Mouse (Mus musculus) hindbrain, embryonic 15.5 days (tissue): Measurements from ENCODE around the gene Usp44. TPM values are rescaled to one million over a fixed set of nuclear protein-coding genes. Genes with fewer than 3 reads are reported as not detected.
A peak's percentile ranks its signal among the peaks of the same experiment; 100 is the strongest.
"Not testable (repeated sequence)": the region's sequence is repeated elsewhere in the genome, so short reads cannot be mapped to it uniquely, and the experiment has no call there.

ENCODE experiments used
- ATAC-seq: fragments of 200-750 bp; cut with Nextera tagmentation; 2 replicates; pipeline ENCODE4 v1.8.0; 2017; ENCODE audit warnings: low read depth, moderate number of reproducible peaks, moderate TSS enrichment; ENCODE audit not compliant: low FRiP score
- H3K27ac ChIP-seq: fragments of 300-500 bp; sonication (generic); replicated peaks from 2 replicates; pipeline ENCODE4 v1.5.1; 2015; ENCODE audit warnings: mild to moderate bottlenecking, inconsistent platforms
- H3K27me3 ChIP-seq: fragments of 300-500 bp; sonication (generic); 2 replicates; pipeline ENCODE4 v1.6.1; 2015; ENCODE audit warnings: control low read depth, inconsistent platforms
- H3K36me3 ChIP-seq: fragments of 300-500 bp; sonication (generic); 2 replicates; pipeline ENCODE4 v1.6.1; 2015; ENCODE audit warnings: control low read depth, inconsistent platforms
- H3K4me1 ChIP-seq: fragments of 300-500 bp; sonication (generic); replicated peaks from 2 replicates; pipeline ENCODE4 v1.6.1; 2015; ENCODE audit warnings: control low read depth, inconsistent platforms
- H3K4me2 ChIP-seq: fragments of 300-500 bp; sonication (generic); 2 replicates; pipeline ENCODE4 v1.6.1; 2015; ENCODE audit warnings: moderate library complexity, mild to moderate bottlenecking, inconsistent platforms
- H3K4me3 ChIP-seq: fragments of 300-500 bp; sonication (generic); 2 replicates; pipeline ENCODE4 v1.5.1; 2015; ENCODE audit warnings: mild to moderate bottlenecking, inconsistent platforms
- H3K9ac ChIP-seq: fragments of 300-500 bp; sonication (generic); 2 replicates; pipeline ENCODE4 v1.6.1; 2015; ENCODE audit warnings: inconsistent platforms
- H3K9me3 ChIP-seq: fragments of 300-500 bp; sonication (generic); 2 replicates; pipeline ENCODE4 v1.6.1; 2016; ENCODE audit warnings: control low read depth, inconsistent platforms
- WGBS: fragments of 180-500 bp; shearing (Covaris S2); methylation state at CpG from one replicate; pipeline ENCODE4 v1.1.7; 2015; 5-methylcytosine and 5-hydroxymethylcytosine counted together
- polyA plus RNA-seq: library from polyadenylated mRNA; unstranded; fragments of >200 nt; fragmentation: Nextera tagmentation; extraction: Ambion mirVana; gene quantifications from 2 replicates; pipeline ENCODE4 v1.2.1, GENCODE M21; 2015

The Usp44 gene
- 0.43 and 0.64 TPM in 2 replicates for polyA plus RNA-seq

- H3K4me2 ChIP-seq: no peak within 1 kb of the TSS
- peaks cover 39% of the 10 kb centered on the region for H3K27me3 ChIP-seq
Measured at GRCm38 (mm10) chr10:93830931-93831729, at the start of gene Usp44. Usp44 (plus strand) TSS chr10:93831555.

GRCm38 (mm10) chr10:93783216-93784013 lies 47.9 kb upstream of the Usp44 start:
- H3K4me3 ChIP-seq: no peak overlapping the region
- no peaks in the 10 kb centered on the region for H3K36me3 ChIP-seq
- 61% methylated on average over 15 of the region's 15 CpGs for WGBS
- no peaks in the 10 kb centered on the region for H3K27me3 ChIP-seq
- no peaks in the 10 kb centered on the region for H3K4me1 ChIP-seq
- H3K9me3 ChIP-seq: no peaks in the 10 kb centered on the region
- no peak overlapping the region for H3K4me2 ChIP-seq
- H3K9ac ChIP-seq: no peak overlapping the region
- ATAC-seq: no peak
- no peak overlapping the region for H3K27ac ChIP-seq

More at GRCm38 (mm10) chr10:93830931-93831729, at the start of gene Usp44:
- H3K9me3 ChIP-seq: no peaks in the 10 kb centered on the region
- WGBS: 14% methylated on average over 22 of the region's 22 CpGs
- no peak within 1 kb of the TSS for H3K4me3 ChIP-seq
- no peak for ATAC-seq
- no peak within 1 kb of the TSS for H3K27ac ChIP-seq
- H3K9ac ChIP-seq: no peak within 1 kb of the TSS
- no peaks in the 10 kb centered on the region for H3K36me3 ChIP-seq
- H3K4me1 ChIP-seq: peaks cover 19% of the 10 kb centered on the region

GRCm38 (mm10) chr10:93799711-93800362 lies 31.5 kb upstream of the Usp44 start:
- 72% methylated on average over 8 of the region's 8 CpGs for WGBS
- no peak overlapping the region for H3K4me2 ChIP-seq
- H3K4me1 ChIP-seq: no peaks in the 10 kb centered on the region
- no peak overlapping the region for H3K27ac ChIP-seq
- no peaks in the 10 kb centered on the region for H3K27me3 ChIP-seq
- ATAC-seq: no peak
- H3K36me3 ChIP-seq: no peaks in the 10 kb centered on the region
- no peaks in the 10 kb centered on the region for H3K9me3 ChIP-seq
- no peak overlapping the region for H3K9ac ChIP-seq
- no peak overlapping the region for H3K4me3 ChIP-seq

DNA sequence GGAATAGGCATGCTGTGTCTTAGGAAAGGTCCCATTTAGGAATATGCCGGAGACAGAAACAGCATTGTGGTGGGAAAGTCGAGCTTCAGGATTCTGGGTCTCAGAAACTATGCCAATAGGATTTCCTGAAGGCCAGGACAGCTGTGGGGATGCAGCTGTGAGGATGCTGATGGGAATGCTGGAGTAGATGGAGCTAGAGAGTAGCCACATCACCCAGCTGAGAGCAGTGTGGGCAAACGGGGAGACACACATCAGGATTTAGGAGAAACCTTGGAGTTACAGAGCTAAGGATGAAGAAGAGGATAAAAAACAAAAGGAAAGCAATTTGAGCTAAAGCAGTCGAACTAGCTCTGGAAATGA lies 31.0 kb upstream of the Usp44 start:
- Histone ChIP-seq H3K4me1 (no peaks in the 10 kb centered on the region), H3K36me3 (no peaks in the 10 kb centered on the region), H3K4me2 (no peak overlapping the region), H3K27ac (no peak overlapping the region), H3K4me3 (no peak overlapping the region), H3K27me3 (no peaks in the 10 kb centered on the region), H3K9ac (no peak overlapping the region), H3K9me3 (no peaks in the 10 kb centered on the region)
- ATAC-seq: no peak
- WGBS: 70% methylated on average over 4 of the region's 4 CpGs

GRCm38 (mm10) chr10:93800895-93801294 lies 30.5 kb upstream of the Usp44 start:
- Histone ChIP-seq H3K9ac (no peak overlapping the region), H3K27me3 (no peaks in the 10 kb centered on the region), H3K4me3 (no peak overlapping the region), H3K4me1 (no peaks in the 10 kb centered on the region), H3K9me3 (no peaks in the 10 kb centered on the region), H3K27ac (no peak overlapping the region), H3K4me2 (no peak overlapping the region), H3K36me3 (no peaks in the 10 kb centered on the region)
- ATAC-seq: no peak
- 85% methylated on average over 5 of the region's 5 CpGs for WGBS

DNA sequence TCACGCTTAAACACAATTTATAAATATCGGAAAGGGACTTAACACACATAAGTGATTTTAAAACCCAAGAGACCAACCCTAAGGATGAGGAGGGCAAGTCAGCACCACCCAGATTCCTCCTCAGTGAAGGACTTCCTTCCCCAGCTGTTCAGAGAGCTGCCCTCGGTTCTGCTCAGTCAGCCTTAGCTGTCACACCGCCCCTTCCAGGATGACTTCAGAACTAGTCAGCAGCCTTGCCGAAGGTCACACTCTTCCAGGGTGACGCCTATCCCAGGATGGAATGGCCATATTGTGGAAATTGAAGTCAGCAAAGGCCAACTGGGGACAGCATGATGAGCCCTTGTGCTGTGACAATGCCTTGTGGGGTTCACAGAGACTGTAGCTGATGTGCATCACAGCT lies 28.2 kb upstream of the Usp44 start:
- 69% methylated on average over 6 of the region's 6 CpGs for WGBS
- no peaks in the 10 kb centered on the region for H3K4me1 ChIP-seq

GRCm38 (mm10) chr10:93809438-93809837 lies 21.9 kb upstream of the Usp44 start:
- H3K27me3 ChIP-seq, H3K36me3 ChIP-seq, H3K4me2 ChIP-seq, H3K27ac ChIP-seq, H3K9ac ChIP-seq, H3K4me3 ChIP-seq, H3K9me3 ChIP-seq, H3K4me1 ChIP-seq, ATAC-seq: not testable (repeated sequence)
- WGBS: 97% methylated on average over 8 of the region's 8 CpGs

More for the DNA sequence above, 28.2 kb upstream of the Usp44 start:
- Histone ChIP-seq H3K36me3 (no peaks in the 10 kb centered on the region), H3K9ac (no peak overlapping the region), H3K4me3 (no peak overlapping the region), H3K27ac (no peak overlapping the region), H3K27me3 (no peaks in the 10 kb centered on the region), H3K9me3 (no peaks in the 10 kb centered on the region), H3K4me2 (no peak overlapping the region)
- no peak for ATAC-seq

- Histone ChIP-seq H3K4me3 (no peak overlapping the region), H3K9me3 (no peaks in the 10 kb centered on the region), H3K36me3 (no peaks in the 10 kb centered on the region), H3K9ac (no peak overlapping the region), H3K4me2 (no peak overlapping the region), H3K27me3 (0 out of 2 replicates have a peak, but pooled peaks cover 3% of the 10 kb centered on the region), H3K27ac (no peak overlapping the region), H3K4me1 (no peaks in the 10 kb centered on the region)
- 31% methylated on average over 7 of the region's 7 CpGs for WGBS
- ATAC-seq: no peak
Measured at GRCm38 (mm10) chr10:93810590-93811185, 20.7 kb upstream of the Usp44 start.

- H3K36me3 ChIP-seq: no peaks in the 10 kb centered on the region
- no peak overlapping the region for H3K27ac ChIP-seq
- H3K4me1 ChIP-seq: no peaks in the 10 kb centered on the region
- 0 out of 2 replicates have a peak, but pooled peaks cover 3% of the 10 kb centered on the region for H3K27me3 ChIP-seq
- 89% methylated on average over 7 of the region's 7 CpGs for WGBS
- H3K4me2 ChIP-seq: no peak overlapping the region
- H3K9me3 ChIP-seq: no peaks in the 10 kb centered on the region
- H3K4me3 ChIP-seq: no peak overlapping the region
- ATAC-seq: no peak
- H3K9ac ChIP-seq: no peak overlapping the region
Measured at GRCm38 (mm10) chr10:93812098-93812497, 19.3 kb upstream of the Usp44 start.

- H3K4me1 ChIP-seq: no peaks in the 10 kb centered on the region
- ATAC-seq: no peak
- 0 out of 2 replicates have a peak, but pooled peaks cover 3% of the 10 kb centered on the region for H3K27me3 ChIP-seq
- 14% methylated on average over 10 of the region's 10 CpGs for WGBS
- H3K36me3 ChIP-seq: no peaks in the 10 kb centered on the region
- H3K4me3 ChIP-seq: no peak overlapping the region
- peak overlapping the region; percentile 36 for H3K4me2 ChIP-seq
- H3K9me3 ChIP-seq: no peaks in the 10 kb centered on the region
- no peak overlapping the region for H3K27ac ChIP-seq
- no peak overlapping the region for H3K9ac ChIP-seq
Measured at GRCm38 (mm10) chr10:93812774-93813415, 18.5 kb upstream of the Usp44 start.

DNA sequence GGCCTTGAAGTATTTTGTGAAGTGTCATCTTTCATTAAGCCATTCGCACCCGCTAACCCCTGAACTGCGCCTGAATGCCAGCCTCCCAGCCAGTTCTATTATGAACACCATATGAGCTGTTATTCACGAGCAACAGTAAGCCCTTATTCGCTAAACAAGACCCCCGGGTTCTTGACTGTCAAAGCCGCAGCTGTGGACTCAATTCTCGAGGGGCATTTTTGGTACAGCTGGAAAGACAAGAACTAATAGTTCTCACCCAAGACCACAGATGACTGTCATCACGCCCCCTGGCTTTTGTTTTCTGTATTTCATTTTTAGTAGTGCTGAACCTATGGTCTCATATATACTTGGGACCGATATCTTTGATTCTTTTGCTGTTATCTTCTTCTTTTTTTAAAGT lies 17.6 kb upstream of the Usp44 start:
- no peak overlapping the region for H3K27ac ChIP-seq
- WGBS: 45% methylated on average over 10 of the region's 10 CpGs
- H3K9ac ChIP-seq: no peak overlapping the region
- no peaks in the 10 kb centered on the region for H3K4me1 ChIP-seq
- no peaks in the 10 kb centered on the region for H3K36me3 ChIP-seq
- H3K4me3 ChIP-seq: no peak overlapping the region
- ATAC-seq: no peak
- H3K9me3 ChIP-seq: no peaks in the 10 kb centered on the region
- H3K4me2 ChIP-seq: 0 out of 2 replicates have a peak overlapping the region, but pooled peaks have one; percentile 17
- 0 out of 2 replicates have a peak, but pooled peaks cover 3% of the 10 kb centered on the region for H3K27me3 ChIP-seq
